Mouse (Mus musculus) midbrain, embryonic 11.5 days (tissue): Measurements from ENCODE around the gene Cyth3. TPM values are rescaled to one million over a fixed set of nuclear protein-coding genes. Genes with fewer than 3 reads are reported as not detected.
A peak's percentile ranks its signal among the peaks of the same experiment; 100 is the strongest.

ENCODE experiments used
- ATAC-seq: fragments of 200-750 bp; cut with Nextera tagmentation; 2 replicates; pipeline ENCODE4 v1.8.0; 2017; ENCODE audit warnings: moderate TSS enrichment, moderate library complexity; ENCODE audit not compliant: low FRiP score
- DNase-seq: peaks from one replicate; pipeline ENCODE4 v3.0.0; 2015; ENCODE audit warnings: low spot score; ENCODE audit errors: missing footprints
- H3K27ac ChIP-seq: fragments of 300-500 bp; sonication (generic); 2 replicates; pipeline ENCODE4 v1.5.1; 2014; ENCODE audit warnings: low read depth, low read length
- H3K27me3 ChIP-seq: fragments of 300-500 bp; sonication (generic); 2 replicates; pipeline ENCODE4 v1.6.1; 2014; ENCODE audit warnings: mild to moderate bottlenecking, low read length, moderate library complexity, mixed read lengths; ENCODE audit not compliant: control insufficient read depth, insufficient read depth
- H3K36me3 ChIP-seq: fragments of 300-500 bp; sonication (generic); 2 replicates; pipeline ENCODE4 v1.6.1; 2014; ENCODE audit warnings: mild to moderate bottlenecking, low read length, moderate library complexity, mixed read lengths; ENCODE audit not compliant: control insufficient read depth, insufficient read depth
- H3K4me1 ChIP-seq: fragments of 300-500 bp; sonication (generic); 2 replicates; pipeline ENCODE4 v1.6.1; 2014; ENCODE audit warnings: low read length; ENCODE audit not compliant: control insufficient read depth, insufficient read depth
- H3K4me2 ChIP-seq: fragments of 300-500 bp; sonication (generic); 2 replicates; pipeline ENCODE4 v1.6.1; 2014; ENCODE audit warnings: mild to moderate bottlenecking, moderate library complexity
- H3K4me3 ChIP-seq: fragments of 300-500 bp; sonication (generic); 2 replicates; pipeline ENCODE4 v1.5.1; 2014; ENCODE audit warnings: low read depth, low read length
- H3K9ac ChIP-seq: fragments of 300-500 bp; sonication (generic); 2 replicates; pipeline ENCODE4 v1.6.1; 2014; ENCODE audit warnings: low read length
- H3K9me3 ChIP-seq: fragments of 300-500 bp; sonication (generic); 2 replicates; pipeline ENCODE4 v1.6.1; 2016; ENCODE audit warnings: low read length; ENCODE audit not compliant: control insufficient read depth
- WGBS: fragments of 180-500 bp; shearing (Covaris S2); extraction: QIAGEN DNeasy Blood & Tissue Kit; methylation state at CpG from one replicate; pipeline ENCODE4 v1.1.7; 2014; 5-methylcytosine and 5-hydroxymethylcytosine counted together
- polyA plus RNA-seq: library from polyadenylated mRNA; unstranded; fragments of >200 nt; fragmentation: Nextera tagmentation; extraction: Ambion mirVana; gene quantifications from 2 replicates; pipeline ENCODE4 v1.2.1, GENCODE M21; 2014

Gene Cyth3
- polyA plus RNA-seq, 1 experiment from 2014 or later: 27.6 TPM

- no peaks in the 10 kb centered on the region for H3K4me1 ChIP-seq
- no peak overlapping the region for H3K27ac ChIP-seq
- 83% methylated on average over 2 of the region's 2 CpGs for WGBS
- no peaks in the 10 kb centered on the region for H3K36me3 ChIP-seq
- H3K9ac ChIP-seq: no peak overlapping the region
- no peaks in the 10 kb centered on the region for H3K9me3 ChIP-seq
- H3K27me3 ChIP-seq: no peaks in the 10 kb centered on the region
- DNase-seq (no peak), ATAC-seq (no peak)
- H3K4me3 ChIP-seq: no peak overlapping the region
- no peak overlapping the region for H3K4me2 ChIP-seq
Measured at GRCm38 (mm10) chr5:143665561-143665960, 43.3 kb downstream of the Cyth3 start.

GRCm38 (mm10) chr5:143666015-143666414, 43.8 kb downstream of the Cyth3 start:
- ATAC-seq: no peak
- Histone ChIP-seq H3K27me3 (no peaks in the 10 kb centered on the region), H3K4me2 (no peak overlapping the region), H3K4me1 (no peaks in the 10 kb centered on the region), H3K9me3 (no peaks in the 10 kb centered on the region), H3K36me3 (no peaks in the 10 kb centered on the region), H3K27ac (no peak overlapping the region), H3K4me3 (no peak overlapping the region), H3K9ac (no peak overlapping the region)
- no peak for DNase-seq
- WGBS: 88% methylated on average over 1 of the region's 1 CpGs

- ATAC-seq (no peak), DNase-seq (no peak)
- no peaks in the 10 kb centered on the region for H3K36me3 ChIP-seq
- no peak overlapping the region for H3K4me3 ChIP-seq
- H3K4me1 ChIP-seq: no peaks in the 10 kb centered on the region
- no peak overlapping the region for H3K9ac ChIP-seq
- H3K27ac ChIP-seq: no peak overlapping the region
- no peaks in the 10 kb centered on the region for H3K9me3 ChIP-seq
- H3K27me3 ChIP-seq: no peaks in the 10 kb centered on the region
- H3K4me2 ChIP-seq: no peak overlapping the region
- 50% methylated on average over 2 of the region's 2 CpGs for WGBS
Measured at GRCm38 (mm10) chr5:143668884-143669283, 46.6 kb downstream of the Cyth3 start.

GRCm38 (mm10) chr5:143669393-143669792, 47.1 kb downstream of the Cyth3 start:
- Histone ChIP-seq H3K4me3 (no peak overlapping the region), H3K36me3 (no peaks in the 10 kb centered on the region), H3K27ac (no peak overlapping the region), H3K27me3 (no peaks in the 10 kb centered on the region), H3K4me1 (no peaks in the 10 kb centered on the region), H3K9ac (peak overlapping the region; percentile 5; the same call in 1 of the 2 replicates), H3K4me2 (no peak overlapping the region), H3K9me3 (no peaks in the 10 kb centered on the region)
- 32% methylated on average over 2 of the region's 2 CpGs for WGBS
- no peak for DNase-seq
- ATAC-seq: no peak

GRCm38 (mm10) chr5:143669839-143670238, 47.6 kb downstream of the Cyth3 start:
- no peaks in the 10 kb centered on the region for H3K27me3 ChIP-seq
- DNase-seq (no peak), ATAC-seq (no peak)
- 83% methylated on average over 2 of the region's 2 CpGs for WGBS
- H3K4me2 ChIP-seq: no peak overlapping the region
- H3K27ac ChIP-seq: no peak overlapping the region
- H3K9ac ChIP-seq: peak overlapping the region; percentile 5; the same call in 1 of the 2 replicates
- H3K4me1 ChIP-seq: no peaks in the 10 kb centered on the region
- H3K36me3 ChIP-seq: no peaks in the 10 kb centered on the region
- H3K9me3 ChIP-seq: no peaks in the 10 kb centered on the region
- no peak overlapping the region for H3K4me3 ChIP-seq

GRCm38 (mm10) chr5:143670740-143671415, 48.6 kb downstream of the Cyth3 start:
- H3K4me3 ChIP-seq: no peak overlapping the region
- 92% methylated on average over 6 of the region's 6 CpGs for WGBS
- no peak overlapping the region for H3K27ac ChIP-seq

GRCm38 (mm10) chr5:143674576-143674975, 52.3 kb downstream of the Cyth3 start:
- no peak overlapping the region for H3K27ac ChIP-seq
- peak; percentile 67 for DNase-seq
- 85% methylated on average over 5 of the region's 5 CpGs for WGBS
- ATAC-seq: no peak
- H3K4me2 ChIP-seq: no peak overlapping the region
- H3K9me3 ChIP-seq: no peaks in the 10 kb centered on the region
- no peaks in the 10 kb centered on the region for H3K4me1 ChIP-seq
- H3K27me3 ChIP-seq: no peaks in the 10 kb centered on the region
- H3K36me3 ChIP-seq: no peaks in the 10 kb centered on the region
- H3K9ac ChIP-seq: no peak overlapping the region
- H3K4me3 ChIP-seq: no peak overlapping the region

More at GRCm38 (mm10) chr5:143670740-143671415, 48.6 kb downstream of the Cyth3 start:
- no peaks in the 10 kb centered on the region for H3K9me3 ChIP-seq
- no peaks in the 10 kb centered on the region for H3K27me3 ChIP-seq
- H3K36me3 ChIP-seq: no peaks in the 10 kb centered on the region
- DNase-seq (no peak), ATAC-seq (no peak)
- H3K9ac ChIP-seq: no peak overlapping the region
- no peak overlapping the region for H3K4me2 ChIP-seq
- H3K4me1 ChIP-seq: no peaks in the 10 kb centered on the region

GRCm38 (mm10) chr5:143676218-143676985, 54.2 kb downstream of the Cyth3 start:
- Histone ChIP-seq H3K4me1 (no peaks in the 10 kb centered on the region), H3K4me2 (no peak overlapping the region), H3K27me3 (no peaks in the 10 kb centered on the region), H3K36me3 (no peaks in the 10 kb centered on the region), H3K27ac (no peak overlapping the region), H3K9ac (no peak overlapping the region), H3K4me3 (no peak overlapping the region), H3K9me3 (no peaks in the 10 kb centered on the region)
- 90% methylated on average over 5 of the region's 5 CpGs for WGBS
- DNase-seq (no peak), ATAC-seq (no peak)

GRCm38 (mm10) chr5:143677363-143677762, 55.1 kb downstream of the Cyth3 start:
- no peak overlapping the region for H3K27ac ChIP-seq
- no peak for ATAC-seq
- H3K4me3 ChIP-seq: no peak overlapping the region
- no peaks in the 10 kb centered on the region for H3K36me3 ChIP-seq
- H3K4me1 ChIP-seq: no peaks in the 10 kb centered on the region
- DNase-seq: no peak
- H3K4me2 ChIP-seq: no peak overlapping the region
- H3K9ac ChIP-seq: no peak overlapping the region
- no peaks in the 10 kb centered on the region for H3K27me3 ChIP-seq
- 74% methylated on average over 4 of the region's 4 CpGs for WGBS
- H3K9me3 ChIP-seq: no peaks in the 10 kb centered on the region
